Mouse (Mus musculus): ENCODE data around the gene Fastkd5. TPM values are rescaled to one million over a fixed set of nuclear protein-coding genes. Genes with fewer than 3 reads are reported as not detected.
A peak's percentile ranks its signal among the peaks of the same experiment; 100 is the strongest.

Fastkd5 gene
- polyA plus RNA-seq, 1 experiment from 2014 or later = 19.7 TPM

- no peak overlapping the region for H3K4me3 ChIP-seq (ENCODE audit: low read depth, low read length)
- H3K4me1 ChIP-seq (ENCODE audit: control insufficient read depth, insufficient read depth, low read length) = no peaks in the 10 kb centered on the region
- H3K9me3 ChIP-seq (replicated peaks; ENCODE audit: control insufficient read depth, low read length) = no peaks in the 10 kb centered on the region
- H3K36me3 ChIP-seq (ENCODE audit: control insufficient read depth, insufficient read depth, low read length) = peaks cover 2% of the 10 kb centered on the region; the same call in 1 of the 2 replicates
- no peak overlapping the region for H3K4me2 ChIP-seq
- 72% methylated on average over 4 of the region's 4 CpGs for WGBS (ENCODE audit: insufficient replicate concordance)
- H3K27me3 ChIP-seq (ENCODE audit: control insufficient read depth, insufficient read depth, low read length) = no peaks in the 10 kb centered on the region
- no peak for ATAC-seq (replicated peaks; ENCODE audit: insufficient number of reproducible peaks, low FRiP score, low TSS enrichment)
- no peak overlapping the region for H3K9ac ChIP-seq (ENCODE audit: low read depth, low read length)
- no peak overlapping the region for H3K27ac ChIP-seq (ENCODE audit: low read depth, low read length)
Measured at GRCm38 (mm10) chr2:130589157-130589556, 40.7 kb downstream of the Fastkd5 start.

- Histone ChIP-seq H3K27ac (ENCODE audit: low read depth, low read length) (no peak overlapping the region), H3K9me3 (replicated peaks; ENCODE audit: control insufficient read depth, low read length) (no peaks in the 10 kb centered on the region), H3K9ac (ENCODE audit: low read depth, low read length) (no peak overlapping the region), H3K27me3 (ENCODE audit: control insufficient read depth, insufficient read depth, low read length) (no peaks in the 10 kb centered on the region), H3K36me3 (ENCODE audit: control insufficient read depth, insufficient read depth, low read length) (peaks cover under 1% of the 10 kb centered on the region; the same call in 1 of the 2 replicates), H3K4me2 (no peak overlapping the region), H3K4me3 (ENCODE audit: low read depth, low read length) (no peak overlapping the region), H3K4me1 (ENCODE audit: control insufficient read depth, insufficient read depth, low read length) (no peaks in the 10 kb centered on the region)
- WGBS (ENCODE audit: insufficient replicate concordance) = 43% methylated on average over 2 of the region's 2 CpGs
- ATAC-seq (replicated peaks; ENCODE audit: insufficient number of reproducible peaks, low FRiP score, low TSS enrichment) = no peak
Measured at GRCm38 (mm10) chr2:130588373-130588772, 41.5 kb downstream of the Fastkd5 start.

- peaks cover 6% of the 10 kb centered on the region; the same call in 1 of the 2 replicates for H3K4me1 ChIP-seq (ENCODE audit: control insufficient read depth, insufficient read depth, low read length)
- no peak overlapping the region for H3K27ac ChIP-seq (ENCODE audit: low read depth, low read length)
- H3K36me3 ChIP-seq (ENCODE audit: control insufficient read depth, insufficient read depth, low read length) = no peaks in the 10 kb centered on the region
- peaks cover 18% of the 10 kb centered on the region for H3K27me3 ChIP-seq (ENCODE audit: control insufficient read depth, insufficient read depth, low read length)
- H3K4me3 ChIP-seq (ENCODE audit: low read depth, low read length) = no peak overlapping the region
- no peak overlapping the region for H3K9ac ChIP-seq (ENCODE audit: low read depth, low read length)
- H3K4me2 ChIP-seq = no peak overlapping the region
- ATAC-seq (replicated peaks; ENCODE audit: insufficient number of reproducible peaks, low FRiP score, low TSS enrichment) = no peak
- WGBS (ENCODE audit: insufficient replicate concordance) = 79% methylated on average over 6 of the region's 6 CpGs
- no peaks in the 10 kb centered on the region for H3K9me3 ChIP-seq (replicated peaks; ENCODE audit: control insufficient read depth, low read length)
Measured at GRCm38 (mm10) chr2:130586016-130586415, 43.8 kb downstream of the Fastkd5 start.

GRCm38 (mm10) chr2:130583902-130584560 is 45.8 kb downstream of the Fastkd5 start:
- Histone ChIP-seq H3K36me3 (ENCODE audit: control insufficient read depth, insufficient read depth, low read length) (no peaks in the 10 kb centered on the region), H3K9me3 (replicated peaks; ENCODE audit: control insufficient read depth, low read length) (no peaks in the 10 kb centered on the region), H3K4me2 (no peak overlapping the region), H3K9ac (ENCODE audit: low read depth, low read length) (no peak overlapping the region), H3K4me3 (ENCODE audit: low read depth, low read length) (no peak overlapping the region), H3K27ac (ENCODE audit: low read depth, low read length) (no peak overlapping the region), H3K4me1 (ENCODE audit: control insufficient read depth, insufficient read depth, low read length) (peaks cover 9% of the 10 kb centered on the region), H3K27me3 (ENCODE audit: control insufficient read depth, insufficient read depth, low read length) (peaks cover 37% of the 10 kb centered on the region)
- WGBS (ENCODE audit: insufficient replicate concordance) = 61% methylated on average over 10 of the region's 10 CpGs
- ATAC-seq (replicated peaks; ENCODE audit: insufficient number of reproducible peaks, low FRiP score, low TSS enrichment) = no peak

- Histone ChIP-seq H3K9me3 (replicated peaks; ENCODE audit: control insufficient read depth, low read length) (no peaks in the 10 kb centered on the region), H3K27me3 (ENCODE audit: control insufficient read depth, insufficient read depth, low read length) (peaks cover 51% of the 10 kb centered on the region), H3K4me3 (ENCODE audit: low read depth, low read length) (no peak within 1 kb of the TSS; the same call in 1 of the 2 replicates), H3K4me1 (ENCODE audit: control insufficient read depth, insufficient read depth, low read length) (peaks cover 9% of the 10 kb centered on the region), H3K9ac (ENCODE audit: low read depth, low read length) (no peak within 1 kb of the TSS), H3K4me2 (no peak within 1 kb of the TSS; the same call in 1 of the 2 replicates), H3K27ac (ENCODE audit: low read depth, low read length) (no peak within 1 kb of the TSS), H3K36me3 (ENCODE audit: control insufficient read depth, insufficient read depth, low read length) (no peaks in the 10 kb centered on the region)
- ATAC-seq (replicated peaks; ENCODE audit: insufficient number of reproducible peaks, low FRiP score, low TSS enrichment) = no peak
- WGBS (ENCODE audit: insufficient replicate concordance) = 22% methylated on average over 10 of the region's 10 CpGs
Measured at GRCm38 (mm10) chr2:130582552-130582951, 47.3 kb downstream of the Fastkd5 start, which contains the start of gene Avp. Gene Avp, minus strand, starts transcription at chr2:130582554.

- no peak overlapping the region for H3K9ac ChIP-seq (ENCODE audit: low read depth, low read length)
Measured at GRCm38 (mm10) chr2:130581201-130581600, 48.6 kb downstream of the Fastkd5 start.

GRCm38 (mm10) chr2:130579791-130580190 is 50.0 kb downstream of the Fastkd5 start:
- no peak for ATAC-seq (replicated peaks; ENCODE audit: insufficient number of reproducible peaks, low FRiP score, low TSS enrichment)
- Histone ChIP-seq H3K27ac (ENCODE audit: low read depth, low read length) (no peak overlapping the region), H3K4me3 (ENCODE audit: low read depth, low read length) (no peak overlapping the region), H3K9me3 (replicated peaks; ENCODE audit: control insufficient read depth, low read length) (no peaks in the 10 kb centered on the region), H3K9ac (ENCODE audit: low read depth, low read length) (no peak overlapping the region), H3K27me3 (ENCODE audit: control insufficient read depth, insufficient read depth, low read length) (peaks cover 76% of the 10 kb centered on the region), H3K4me1 (ENCODE audit: control insufficient read depth, insufficient read depth, low read length) (peaks cover 9% of the 10 kb centered on the region), H3K36me3 (ENCODE audit: control insufficient read depth, insufficient read depth, low read length) (no peaks in the 10 kb centered on the region), H3K4me2 (no peak overlapping the region)
- 11% methylated on average over 8 of the region's 8 CpGs for WGBS (ENCODE audit: insufficient replicate concordance)

More at GRCm38 (mm10) chr2:130581201-130581600, 48.6 kb downstream of the Fastkd5 start:
- Histone ChIP-seq H3K27me3 (ENCODE audit: control insufficient read depth, insufficient read depth, low read length) (peaks cover 63% of the 10 kb centered on the region), H3K4me2 (peak overlapping the region; percentile 63), H3K4me3 (ENCODE audit: low read depth, low read length) (peak overlapping the region; percentile 36), H3K36me3 (ENCODE audit: control insufficient read depth, insufficient read depth, low read length) (no peaks in the 10 kb centered on the region), H3K27ac (ENCODE audit: low read depth, low read length) (no peak overlapping the region), H3K4me1 (ENCODE audit: control insufficient read depth, insufficient read depth, low read length) (peaks cover 9% of the 10 kb centered on the region), H3K9me3 (replicated peaks; ENCODE audit: control insufficient read depth, low read length) (no peaks in the 10 kb centered on the region)
- 3% methylated on average over 15 of the region's 16 CpGs for WGBS (ENCODE audit: insufficient replicate concordance)
- no peak for ATAC-seq (replicated peaks; ENCODE audit: insufficient number of reproducible peaks, low FRiP score, low TSS enrichment)

- Histone ChIP-seq H3K4me3 (ENCODE audit: low read depth, low read length) (no peak overlapping the region), H3K9me3 (replicated peaks; ENCODE audit: control insufficient read depth, low read length) (no peaks in the 10 kb centered on the region), H3K9ac (ENCODE audit: low read depth, low read length) (no peak overlapping the region), H3K36me3 (ENCODE audit: control insufficient read depth, insufficient read depth, low read length) (no peaks in the 10 kb centered on the region), H3K27me3 (ENCODE audit: control insufficient read depth, insufficient read depth, low read length) (peaks cover 91% of the 10 kb centered on the region), H3K4me2 (no peak overlapping the region), H3K4me1 (ENCODE audit: control insufficient read depth, insufficient read depth, low read length) (peaks cover 9% of the 10 kb centered on the region), H3K27ac (ENCODE audit: low read depth, low read length) (no peak overlapping the region)
- ATAC-seq (replicated peaks; ENCODE audit: insufficient number of reproducible peaks, low FRiP score, low TSS enrichment) = no peak
- WGBS (ENCODE audit: insufficient replicate concordance) = 11% methylated on average over 11 of the region's 11 CpGs
Measured at GRCm38 (mm10) chr2:130578148-130578547, 51.7 kb downstream of the Fastkd5 start.

- H3K4me3 ChIP-seq (ENCODE audit: low read depth, low read length) = peak overlapping the region; percentile 9; the same call in 1 of the 2 replicates
- no peak overlapping the region for H3K9ac ChIP-seq (ENCODE audit: low read depth, low read length)
- H3K27me3 ChIP-seq (ENCODE audit: control insufficient read depth, insufficient read depth, low read length) = peaks cover 89% of the 10 kb centered on the region
- H3K4me1 ChIP-seq (ENCODE audit: control insufficient read depth, insufficient read depth, low read length) = peaks cover 9% of the 10 kb centered on the region
- H3K9me3 ChIP-seq (replicated peaks; ENCODE audit: control insufficient read depth, low read length) = no peaks in the 10 kb centered on the region
- ATAC-seq (replicated peaks; ENCODE audit: insufficient number of reproducible peaks, low FRiP score, low TSS enrichment) = no peak
- H3K27ac ChIP-seq (ENCODE audit: low read depth, low read length) = no peak overlapping the region
- no peaks in the 10 kb centered on the region for H3K36me3 ChIP-seq (ENCODE audit: control insufficient read depth, insufficient read depth, low read length)
- 10% methylated on average over 12 of the region's 12 CpGs for WGBS (ENCODE audit: insufficient replicate concordance)
- H3K4me2 ChIP-seq = peak overlapping the region; percentile 20
Measured at GRCm38 (mm10) chr2:130577632-130578031, 52.2 kb downstream of the Fastkd5 start.

Measured in heart, embryonic 11.5 days (tissue).